Mouse (Mus musculus) lung, adult 2 months (tissue): ENCODE data around the gene Galr3.

Source experiments
- CTCF ChIP-seq: fragments of 200-500 bp; IDR thresholded peaks from 2 replicates; pipeline ENCODE4 v1.5.1; 2011; ENCODE audit warnings: mild to moderate bottlenecking, low read length, control low read depth; ENCODE audit not compliant: insufficient read depth
- POLR2A ChIP-seq: fragments of 200-500 bp; IDR thresholded peaks from 2 replicates; pipeline ENCODE4 v1.6.1; 2011; ENCODE audit warnings: low read depth, mild to moderate bottlenecking, control low read depth, low read length, borderline replicate concordance; ENCODE audit errors: extremely low read depth

- TF ChIP-seq CTCF (no peak), POLR2A (no peak)
Measured at GRCm38 (mm10) chr15:79065086-79065770, 23.5 kb downstream of the Galr3 start.
